Mouse (Mus musculus): ENCODE results near the gene Elovl3.
"Not testable (repeated sequence)": the region's sequence is repeated elsewhere in the genome, so short reads cannot be mapped to it uniquely, and the experiment has no call there.

Elovl3 gene

DNA sequence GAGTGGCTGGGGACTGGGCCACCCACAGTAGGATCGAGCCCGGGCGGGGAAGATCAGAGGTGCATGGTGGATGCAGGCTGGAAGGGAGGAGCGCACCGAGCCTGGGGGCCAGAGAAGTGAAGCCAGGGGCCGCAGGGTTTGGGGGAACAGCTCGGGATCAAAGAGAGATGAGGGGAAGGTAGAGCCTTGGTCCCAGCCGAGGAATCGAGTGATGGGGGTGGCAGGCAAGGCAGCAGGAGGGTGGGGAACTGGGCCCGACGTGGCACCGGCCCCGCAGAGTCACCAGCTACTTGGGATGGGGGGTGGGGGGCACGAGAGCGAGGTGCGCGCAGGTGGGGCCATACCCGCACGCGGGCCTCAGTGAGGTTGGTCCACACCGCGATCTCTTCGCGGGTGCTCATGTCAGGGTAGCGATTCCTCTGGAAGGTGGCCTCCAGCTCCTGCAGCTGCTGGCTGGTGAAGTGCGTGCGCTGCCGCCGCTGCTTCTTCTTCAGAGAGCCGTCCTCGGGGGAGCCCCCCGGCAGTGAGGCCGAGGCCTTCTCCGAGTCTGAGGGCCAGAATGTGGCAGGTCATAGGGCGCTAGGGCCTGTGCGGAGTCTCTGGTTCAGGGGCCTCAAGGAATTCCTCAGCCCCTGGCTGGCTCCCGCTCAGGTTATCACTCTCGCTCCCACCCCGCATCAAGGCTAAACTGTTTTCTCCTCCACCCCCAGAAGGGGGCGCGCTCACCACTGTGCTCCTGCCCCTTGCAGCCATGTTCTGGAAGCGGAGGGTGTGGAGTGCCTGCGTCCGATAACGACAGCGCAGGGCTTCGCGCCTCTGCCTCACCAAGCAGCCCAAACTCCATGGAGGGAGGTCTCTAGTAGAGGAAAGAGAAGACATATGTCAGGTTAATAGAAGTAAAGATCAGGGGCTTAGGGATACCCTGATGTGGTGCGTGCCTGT is 5.2 kb downstream of the Elovl3 start:
- DNase-seq, result peak; percentile 81

DNA sequence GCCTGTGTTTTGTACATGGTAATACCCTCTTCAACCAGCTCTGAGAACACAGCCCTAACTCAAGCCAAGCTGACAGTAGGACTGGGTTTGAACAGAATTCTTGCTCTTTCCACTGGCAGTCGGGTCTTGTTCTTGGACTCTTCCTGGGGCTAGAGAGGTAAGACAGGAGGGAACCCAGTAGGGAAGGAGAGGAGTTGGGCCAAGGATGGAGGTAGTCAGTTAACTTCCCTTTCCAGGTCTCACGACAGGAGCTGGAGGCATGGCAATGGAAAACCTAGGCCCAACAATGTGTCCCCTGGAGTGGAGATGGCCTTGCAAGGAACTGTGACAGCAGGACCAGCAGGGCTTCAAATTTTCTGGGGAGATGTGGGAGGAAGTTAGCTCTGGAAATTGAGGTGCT is 8.6 kb downstream of the Elovl3 start:
- DNase-seq, result no peak

DNA sequence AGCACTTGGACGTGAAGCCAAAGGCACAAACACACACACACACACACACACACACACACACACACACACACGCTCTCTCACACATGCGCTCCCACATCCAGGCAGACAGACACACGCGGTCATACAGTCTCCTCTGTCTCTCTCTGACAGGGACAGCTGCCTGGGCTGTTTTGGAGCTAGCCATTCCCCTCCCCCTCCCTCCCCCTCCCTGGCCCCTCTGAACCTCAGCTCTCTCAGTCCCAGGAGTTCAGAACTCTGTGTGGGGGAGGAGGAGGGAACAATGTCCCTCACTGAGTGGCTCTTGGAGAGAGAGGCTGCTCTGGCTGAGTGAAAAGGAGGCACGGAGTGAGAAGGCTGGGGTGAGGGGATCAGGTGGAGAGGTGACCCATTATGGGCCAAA is 9.4 kb downstream of the Elovl3 start:
- DNase-seq, result no peak

DNA sequence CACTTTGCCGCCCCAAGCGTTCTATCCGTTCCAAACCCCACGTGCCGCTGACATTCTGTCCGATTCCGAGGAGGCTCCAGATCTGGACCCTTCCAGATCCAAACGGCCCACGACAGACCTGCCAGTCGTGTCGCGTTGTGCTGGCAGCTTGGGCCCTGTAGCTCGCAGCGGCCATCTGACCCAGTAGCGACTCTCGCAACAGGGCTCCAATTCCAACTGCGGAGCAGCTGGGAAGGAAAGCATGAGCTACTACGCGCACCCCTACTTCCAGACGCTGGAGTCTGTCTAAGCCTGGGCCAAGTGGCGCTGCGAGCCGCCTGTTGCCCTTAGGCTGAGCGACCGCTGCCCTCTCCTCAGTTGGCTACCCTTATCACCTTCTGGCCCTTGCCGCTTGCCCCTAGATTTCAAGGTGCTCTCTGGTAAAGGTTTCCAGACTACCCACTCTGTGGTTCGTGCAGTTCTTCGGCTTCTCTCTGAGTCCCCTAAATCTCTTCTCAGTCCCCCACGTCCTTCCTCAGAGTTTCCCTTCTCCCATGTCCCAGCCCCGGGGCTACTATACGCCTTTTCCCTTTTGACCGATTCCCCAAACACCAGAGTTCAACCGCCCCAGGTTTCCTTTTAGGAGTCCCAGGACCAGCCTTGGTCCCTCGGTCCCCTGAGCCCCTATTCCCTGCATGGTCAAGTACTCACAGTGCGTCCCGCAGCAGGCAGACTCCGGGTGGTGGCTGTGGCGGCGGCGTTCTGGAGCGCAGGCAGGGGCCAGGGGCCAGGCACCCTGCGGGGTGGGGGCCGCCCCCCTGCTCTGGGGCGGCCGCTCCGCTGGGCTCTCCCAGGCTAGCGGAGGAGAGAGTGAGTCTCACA is 16.0 kb downstream of the Elovl3 start, which contains the start of gene Pitx3:
Gene Pitx3 (minus strand): TSS at position 816 of the 861 bp plus-strand sequence.
- peak; percentile 18 for DNase-seq

DNA sequence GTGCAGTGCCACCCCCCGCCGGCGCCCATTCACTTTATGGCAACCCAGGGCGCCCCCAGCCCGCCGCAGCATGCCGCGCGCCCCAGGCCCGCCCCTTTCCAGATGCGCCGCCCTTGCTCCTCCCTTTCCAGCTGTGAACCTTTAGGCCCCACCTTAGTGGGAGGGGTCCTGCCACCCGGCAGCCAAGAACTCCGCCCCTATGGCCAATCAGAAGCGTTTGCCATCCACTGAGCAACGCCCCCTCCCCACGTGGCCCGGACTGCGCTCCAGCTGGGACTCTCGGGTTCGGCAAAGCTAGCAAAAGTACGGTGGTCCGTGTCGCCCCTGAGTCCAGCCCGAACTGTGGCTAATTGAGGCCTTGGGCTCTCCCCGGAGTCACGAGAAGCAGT is 16.7 kb downstream of the Elovl3 start:
- DNase-seq, result peak; percentile 83

DNA sequence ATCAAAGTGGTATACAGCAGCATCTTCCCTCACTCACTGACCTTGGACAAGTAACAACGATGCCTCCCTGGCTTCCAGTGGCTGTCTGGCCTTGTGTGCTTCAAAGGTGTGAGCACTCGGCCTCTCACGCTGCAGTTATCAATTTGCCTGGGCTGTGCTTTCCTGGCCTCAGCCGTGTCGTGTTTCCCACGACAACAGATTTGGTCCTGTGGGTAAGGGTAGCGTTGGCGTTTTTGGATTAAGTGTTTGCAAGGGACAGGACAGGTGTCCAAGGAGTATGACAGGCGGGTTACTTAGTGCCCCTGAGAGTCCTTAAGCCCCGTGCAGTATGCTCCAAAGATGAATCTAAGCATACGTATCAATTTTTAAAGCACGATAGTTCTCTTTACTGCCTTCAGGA is 17.4 kb downstream of the Elovl3 start:
- DNase-seq, result no peak

DNA sequence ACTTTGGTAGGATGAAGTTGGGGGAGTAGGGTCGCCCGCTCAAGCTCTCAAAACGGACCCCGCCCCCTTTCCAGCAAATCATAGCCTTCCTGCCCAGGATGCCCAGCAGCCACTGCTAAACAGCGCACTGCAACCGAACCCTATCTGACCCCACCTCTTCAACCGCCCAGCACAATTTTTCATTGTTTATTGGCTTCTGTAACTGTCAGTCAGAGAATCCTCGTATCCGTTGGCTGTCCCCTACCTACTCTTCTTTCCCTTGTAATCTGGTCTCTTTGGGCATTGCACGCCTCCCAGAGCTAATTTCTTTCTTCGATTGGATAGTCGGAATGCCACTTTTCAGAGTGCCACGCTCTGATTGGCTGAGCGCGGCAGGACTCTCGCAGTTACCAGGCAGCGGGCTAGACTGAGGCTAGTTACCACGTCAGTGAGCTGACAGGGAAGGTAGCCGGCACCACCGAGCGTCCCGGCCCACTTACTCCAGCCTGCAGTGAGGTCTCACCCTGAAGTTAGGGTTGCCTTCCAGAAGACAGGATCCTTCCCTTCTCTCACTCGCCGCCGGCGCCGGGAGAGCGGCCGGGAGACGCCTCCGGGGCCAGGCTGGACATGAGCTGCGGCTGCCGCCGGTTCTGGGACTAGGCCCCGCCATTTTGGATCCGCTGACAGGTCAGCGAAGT is 20.6 kb downstream of the Elovl3 start, which contains the start of gene Gbf1:
Gene Gbf1 (plus strand): TSS at position 383 of the 677 bp plus-strand sequence.
- DNase-seq, result peak; percentile 90

DNA sequence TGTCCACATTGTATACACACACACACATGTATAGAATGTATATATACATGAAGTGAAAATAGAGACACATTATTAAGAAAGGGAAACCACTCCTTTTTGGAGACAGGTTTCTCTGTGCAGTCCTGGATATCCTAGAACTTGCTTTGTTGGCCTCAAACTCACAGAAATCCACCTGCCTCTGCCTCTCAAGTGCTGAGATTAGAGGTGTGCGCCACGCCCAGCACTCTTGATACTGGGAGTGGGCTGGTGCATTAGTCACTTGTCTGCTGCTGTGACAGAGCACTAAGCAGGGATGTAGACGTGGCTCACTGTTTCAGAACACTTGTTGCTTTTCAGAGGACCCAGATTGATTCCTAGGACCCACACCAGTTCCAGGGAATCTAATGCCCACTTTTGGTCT is 34.3 kb downstream of the Elovl3 start:
- DNase-seq, result no peak

DNA sequence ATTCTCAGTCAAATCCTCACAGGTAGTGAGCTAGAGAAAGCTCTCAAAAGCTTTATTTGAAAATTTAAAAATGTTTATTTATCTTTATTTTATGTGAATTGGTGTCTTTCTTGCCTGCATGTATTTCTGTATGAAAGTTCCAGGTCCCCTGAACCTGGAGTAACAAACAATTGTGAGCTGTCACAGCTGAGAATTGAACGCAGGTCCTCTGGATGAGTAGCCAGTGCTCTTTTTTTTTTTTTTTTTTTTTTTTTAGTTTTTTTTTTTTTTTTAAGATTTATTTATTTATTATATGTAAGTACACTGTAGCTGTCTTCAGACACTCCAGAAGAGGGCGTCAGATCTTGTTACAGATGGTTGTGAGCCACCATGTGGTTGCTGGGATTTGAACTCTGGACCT is 35.5 kb downstream of the Elovl3 start:
- DNase-seq, result not testable (repeated sequence)

DNA sequence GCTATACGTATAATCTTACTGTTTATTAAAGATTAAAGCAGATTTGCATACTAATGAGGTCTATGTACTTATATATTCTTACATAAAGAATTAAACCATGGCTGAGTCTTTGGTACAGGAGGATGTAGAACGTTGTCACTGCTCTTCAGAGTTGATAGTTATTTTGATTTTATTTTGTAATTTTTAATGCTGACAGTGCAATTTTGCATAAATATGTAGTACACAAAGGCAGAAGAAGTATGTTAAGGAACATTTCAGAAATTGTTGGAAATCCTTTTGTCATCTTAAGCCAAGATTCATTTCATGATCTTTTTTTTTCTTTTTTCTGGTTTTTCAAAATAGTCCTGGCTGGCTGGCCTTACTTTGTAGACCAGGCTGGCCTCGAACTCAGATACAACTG is 37.7 kb downstream of the Elovl3 start:
- DNase-seq, result no peak

DNA sequence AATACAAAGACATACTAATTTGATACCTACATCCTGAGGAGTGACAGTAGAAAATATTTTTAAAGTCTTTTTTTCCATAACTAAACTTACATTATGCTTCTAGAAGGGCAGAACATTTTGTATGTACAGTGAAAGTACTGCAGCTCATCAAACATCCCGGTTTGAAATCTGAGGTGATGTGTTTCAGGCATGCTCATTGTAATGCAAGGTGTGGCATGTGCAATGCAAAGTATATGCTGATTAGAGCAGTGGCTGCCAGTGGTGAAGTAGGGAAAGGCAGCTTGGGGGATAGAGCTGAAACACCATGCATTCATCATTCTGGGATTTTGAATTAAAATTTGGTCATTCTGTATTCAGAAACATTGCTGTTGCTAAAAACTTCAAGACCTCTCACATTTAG is 38.2 kb downstream of the Elovl3 start:
- no peak for DNase-seq

DNA sequence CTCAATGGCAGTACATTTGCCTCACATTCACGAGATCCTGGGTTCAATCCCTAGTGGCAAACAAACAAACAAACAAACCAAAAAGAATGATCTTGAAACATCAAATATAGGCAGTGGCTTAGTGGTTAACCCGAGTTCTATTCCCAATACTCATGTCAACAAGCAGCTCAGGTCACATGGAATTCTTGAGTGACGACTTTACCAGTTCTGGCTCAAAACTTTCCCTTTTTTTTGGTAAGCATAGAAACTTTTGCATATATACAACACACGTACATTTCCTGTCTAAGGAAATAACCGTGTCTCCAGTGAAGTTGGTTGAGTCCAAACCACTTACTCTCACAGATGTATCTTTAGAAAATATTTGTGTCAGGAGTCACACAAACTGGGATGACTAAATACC is 40.8 kb downstream of the Elovl3 start:
- DNase-seq, result no peak

DNA sequence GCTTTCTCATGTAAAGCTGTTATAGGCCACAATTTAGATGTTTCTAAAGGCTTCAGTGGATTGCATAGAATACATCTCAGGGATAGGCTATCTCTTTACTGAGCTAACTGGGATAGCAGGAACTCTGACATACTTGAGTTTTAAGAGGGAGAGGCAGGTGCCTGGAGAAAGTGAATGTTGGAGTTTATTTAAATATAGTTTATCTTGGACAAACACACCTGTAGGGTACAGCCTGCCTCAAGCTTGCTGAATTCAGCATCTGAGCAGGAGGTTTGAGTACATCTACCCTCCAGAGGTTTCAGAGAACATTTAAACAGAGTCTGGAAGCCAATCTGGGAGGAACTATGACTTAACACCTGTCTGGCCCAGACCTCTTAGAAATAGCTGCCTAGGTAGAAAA is 43.5 kb downstream of the Elovl3 start:
- DNase-seq, result no peak

DNA sequence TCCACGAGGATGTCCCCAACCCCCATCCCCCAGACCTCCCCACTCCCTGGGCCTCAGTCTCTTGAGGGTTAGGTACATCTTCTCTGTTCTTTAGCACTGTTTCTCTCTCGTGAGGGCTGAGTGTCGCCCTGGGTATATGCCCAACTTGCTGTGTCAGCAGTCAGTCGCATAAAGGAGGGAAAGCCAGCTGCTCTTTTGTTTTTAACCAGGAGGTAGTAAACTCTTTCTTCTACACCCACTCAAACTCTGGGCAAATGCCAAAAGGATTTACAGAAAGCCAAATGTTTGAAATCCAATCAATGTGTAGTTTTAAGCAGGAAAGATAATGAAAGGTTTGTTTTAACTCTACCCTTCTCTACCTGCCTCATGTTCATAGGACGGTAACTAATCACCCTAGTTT is 45.3 kb downstream of the Elovl3 start:
- no peak for DNase-seq

DNA sequence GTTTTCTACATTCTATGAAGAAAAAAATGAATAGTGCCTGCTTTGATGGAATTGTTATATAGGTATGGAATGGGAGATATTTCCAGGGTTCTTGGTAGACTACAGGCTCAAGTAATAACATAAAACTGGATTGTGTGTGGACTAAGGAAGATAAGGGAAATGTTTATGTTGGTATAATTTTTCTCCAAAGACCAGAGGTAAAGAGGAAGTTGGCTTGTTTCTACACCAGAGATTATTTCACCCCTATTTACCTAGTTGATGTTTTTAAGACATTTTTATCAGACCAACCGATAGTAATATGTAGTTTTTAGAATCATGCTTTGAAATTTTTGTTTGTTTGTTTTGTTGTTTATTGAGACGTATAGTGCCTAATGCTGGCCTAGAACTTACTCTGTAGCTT is 48.6 kb downstream of the Elovl3 start:
- no peak for DNase-seq

DNA sequence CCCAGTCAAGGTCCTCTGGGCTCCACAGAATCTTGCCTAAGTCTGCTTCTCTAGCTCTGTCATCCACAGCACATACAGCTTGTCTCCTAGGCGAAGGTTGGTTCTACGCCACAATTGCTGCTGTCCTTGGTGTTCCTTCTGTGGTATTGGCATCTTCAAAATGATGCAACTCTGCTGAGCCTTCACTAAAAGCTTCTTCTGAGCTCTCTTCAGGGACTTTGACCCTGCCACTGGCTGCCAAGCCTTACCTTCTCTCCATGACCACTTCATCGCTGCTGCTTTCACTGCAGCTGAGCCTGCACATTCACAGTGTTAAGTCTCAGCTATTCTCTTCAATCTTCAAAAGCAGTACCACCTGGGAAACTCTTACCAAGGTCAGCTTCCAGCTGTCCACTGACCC is 50.5 kb downstream of the Elovl3 start:
- no peak for DNase-seq

All from lung, postnatal 14 days (tissue).